Mouse (Mus musculus): Measurements from ENCODE around the gene Ttc39d.

DNA sequence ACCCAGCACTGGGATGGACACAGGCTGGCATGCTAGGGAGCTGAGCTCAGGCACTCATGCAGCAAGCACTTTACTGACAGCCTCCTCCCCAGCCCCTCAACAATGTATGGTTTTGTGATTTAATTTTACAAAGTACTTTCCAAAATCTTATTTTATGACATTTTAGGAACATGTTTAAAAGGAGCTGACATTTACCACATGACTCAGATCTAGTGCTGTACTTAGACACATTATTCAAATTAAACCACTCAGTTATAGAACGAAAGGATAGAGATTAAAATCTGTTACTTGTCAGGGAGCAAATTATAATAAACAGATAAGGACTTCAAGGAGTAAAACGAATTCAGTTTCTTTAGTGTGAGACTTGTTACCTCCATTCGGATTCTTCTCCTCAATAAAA is 28.2 kb downstream of the Ttc39d start:
- TF ChIP-seq CTCF (IDR thresholded peaks at IDR 0.05; ENCODE audit: low read depth) (no peak), EP300 (IDR thresholded peaks at IDR 0.05; ENCODE audit: low read depth) (no peak)
